Mouse (Mus musculus) heart, embryonic 15.5 days (tissue): ENCODE results near the gene Trpv4. TPM values are rescaled to one million over a fixed set of nuclear protein-coding genes. Genes with fewer than 3 reads are reported as not detected.

Source experiments
- ATAC-seq: fragments of 200-750 bp; cut with Nextera tagmentation; replicated peaks from 2 replicates; pipeline ENCODE4 v1.8.0; 2017; ENCODE audit warnings: low read depth, moderate TSS enrichment; ENCODE audit not compliant: insufficient number of reproducible peaks, insufficient read depth, low FRiP score
- H3K27ac ChIP-seq: fragments of 300-500 bp; sonication (generic); 2 replicates; pipeline ENCODE4 v1.5.1; 2015; ENCODE audit warnings: mild to moderate bottlenecking, inconsistent platforms
- H3K27me3 ChIP-seq: fragments of 300-500 bp; sonication (generic); 2 replicates; pipeline ENCODE4 v1.6.1; 2015; ENCODE audit warnings: inconsistent platforms
- H3K36me3 ChIP-seq: fragments of 300-500 bp; sonication (generic); 2 replicates; pipeline ENCODE4 v1.6.1; 2015; ENCODE audit warnings: mild to moderate bottlenecking, inconsistent platforms
- H3K4me1 ChIP-seq: fragments of 300-500 bp; sonication (generic); replicated peaks from 2 replicates; pipeline ENCODE4 v1.6.1; 2015; ENCODE audit warnings: inconsistent platforms
- H3K4me2 ChIP-seq: fragments of 300-500 bp; sonication (generic); 2 replicates; pipeline ENCODE4 v1.6.1; 2015; ENCODE audit warnings: inconsistent platforms, mild to moderate bottlenecking, moderate library complexity
- H3K4me3 ChIP-seq: fragments of 300-500 bp; sonication (generic); 2 replicates; pipeline ENCODE4 v1.5.1; 2015; ENCODE audit warnings: mild to moderate bottlenecking, inconsistent platforms
- H3K9ac ChIP-seq: fragments of 300-500 bp; sonication (generic); 2 replicates; pipeline ENCODE4 v1.6.1; 2015; ENCODE audit warnings: mild to moderate bottlenecking, inconsistent platforms
- H3K9me3 ChIP-seq: fragments of 300-500 bp; sonication (generic); replicated peaks from 2 replicates; pipeline ENCODE4 v1.6.1; 2016; ENCODE audit warnings: inconsistent platforms
- WGBS: fragments of 180-500 bp; shearing (Covaris S2); methylation state at CpG from one replicate; pipeline ENCODE4 v1.1.7; 2015; ENCODE audit warnings: mixed read lengths; 5-methylcytosine and 5-hydroxymethylcytosine counted together
- polyA plus RNA-seq: library from polyadenylated mRNA; unstranded; fragments of >200 nt; fragmentation: Nextera tagmentation; extraction: Ambion mirVana; gene quantifications from 2 replicates; pipeline ENCODE4 v1.2.1, GENCODE M21; 2015

Gene Trpv4
- polyA plus RNA-seq, 1 experiment from 2014 or later = 1.00 TPM

DNA sequence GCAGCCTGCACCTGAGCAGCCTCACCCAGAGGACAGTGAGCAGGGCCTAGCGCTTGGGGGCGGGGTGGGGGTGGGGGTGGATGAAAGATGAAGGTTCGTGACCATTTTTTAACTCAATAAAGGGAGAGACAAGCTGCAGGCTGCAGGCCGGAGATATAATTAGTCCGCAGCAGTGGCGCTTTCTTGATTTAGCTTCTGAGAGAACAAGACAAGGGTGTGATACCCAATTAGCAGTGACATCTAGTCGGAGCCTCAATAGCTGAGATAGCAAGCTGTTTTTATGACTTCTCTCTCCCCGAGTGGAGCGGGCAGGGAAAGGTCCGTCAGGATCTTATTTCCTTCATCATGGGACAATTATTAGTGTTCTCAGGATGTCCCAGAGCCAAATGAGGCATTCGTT lies 83.2 kb downstream of the Trpv4 start:
- Histone ChIP-seq H3K27me3 (peaks cover 36% of the 10 kb centered on the region), H3K4me2 (0 out of 2 replicates have a peak overlapping the region, but pooled peaks have one; percentile 11), H3K36me3 (no peaks in the 10 kb centered on the region), H3K27ac (peak overlapping the region; percentile 10; the same call in 1 of the 2 replicates), H3K9ac (no peak overlapping the region), H3K4me1 (peaks cover 40% of the 10 kb centered on the region), H3K9me3 (no peaks in the 10 kb centered on the region), H3K4me3 (no peak overlapping the region)
- WGBS = 40% methylated on average over 11 of the region's 11 CpGs
- ATAC-seq = no peak

DNA sequence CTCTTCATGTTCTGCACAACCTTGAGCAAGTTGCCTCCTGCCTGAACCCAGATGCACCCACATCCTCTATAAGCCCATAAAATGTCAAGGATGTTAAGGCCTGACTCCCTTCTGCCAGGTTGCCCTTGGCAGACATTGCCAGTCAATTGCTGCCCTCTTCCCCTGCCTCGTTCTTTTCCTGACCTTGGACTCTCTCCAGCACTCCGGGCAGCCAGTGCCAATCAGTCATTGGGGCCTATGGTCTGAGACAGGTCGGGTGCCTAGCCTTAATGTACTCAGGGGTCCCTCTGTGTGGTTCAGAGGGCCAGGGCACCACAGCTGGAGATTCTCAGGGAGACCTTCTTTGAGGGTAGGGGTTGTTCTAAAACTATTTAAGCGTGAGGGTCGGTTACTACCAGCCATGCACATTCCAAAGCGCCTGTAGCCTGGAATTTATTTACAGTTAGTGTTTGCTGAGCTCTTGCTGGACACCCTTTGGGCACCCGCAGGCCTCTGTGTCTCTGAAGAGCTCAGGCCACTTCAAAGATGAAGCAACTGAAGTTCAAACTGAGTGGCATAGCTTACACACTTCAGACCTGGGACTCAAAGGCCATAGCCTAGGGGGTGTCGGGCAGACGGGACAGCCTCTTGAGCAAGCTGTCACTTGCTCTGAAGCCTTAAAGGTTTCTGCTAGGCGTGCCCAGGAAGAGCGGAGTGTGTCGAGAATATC lies 84.1 kb downstream of the Trpv4 start:
- H3K9me3 ChIP-seq = no peaks in the 10 kb centered on the region
- no peak for ATAC-seq

DNA sequence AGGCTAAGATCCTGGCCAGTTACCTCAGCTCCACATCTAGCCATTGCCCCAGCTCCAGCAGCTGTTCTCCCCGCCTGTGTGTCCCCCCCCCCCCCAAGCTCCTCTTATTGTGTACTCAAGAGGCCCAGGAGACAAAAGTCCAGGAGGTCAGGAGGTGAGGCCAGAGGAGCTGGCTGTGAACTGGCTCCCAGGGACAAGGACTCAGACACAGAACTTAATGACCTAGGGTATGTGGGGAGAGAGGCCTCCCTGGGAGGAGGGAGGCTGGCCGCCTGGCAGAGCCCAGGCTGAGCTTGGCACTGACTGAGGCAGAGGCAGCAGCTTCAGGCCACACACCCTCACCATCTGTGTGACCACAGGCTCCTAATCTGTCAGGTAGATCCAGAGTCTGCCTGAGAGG lies 85.2 kb downstream of the Trpv4 start:
- Histone ChIP-seq H3K4me2 (no peak overlapping the region), H3K4me3 (no peak overlapping the region), H3K27me3 (peaks cover 47% of the 10 kb centered on the region), H3K9ac (no peak overlapping the region), H3K27ac (no peak overlapping the region), H3K4me1 (peaks cover 60% of the 10 kb centered on the region), H3K9me3 (no peaks in the 10 kb centered on the region), H3K36me3 (no peaks in the 10 kb centered on the region)
- 63% methylated on average over 2 of the region's 2 CpGs for WGBS
- ATAC-seq = no peak

More for the DNA sequence above, 84.1 kb downstream of the Trpv4 start:
- Histone ChIP-seq H3K4me2 (no peak overlapping the region), H3K36me3 (no peaks in the 10 kb centered on the region), H3K27me3 (peaks cover 41% of the 10 kb centered on the region), H3K4me1 (peaks cover 49% of the 10 kb centered on the region), H3K9ac (no peak overlapping the region), H3K27ac (no peak overlapping the region), H3K4me3 (no peak overlapping the region)
- 46% methylated on average over 12 of the region's 12 CpGs for WGBS

Other genes with a start within 250 kb of the Trpv4 start
- gene Mmab, start 214.4 kb downstream of the Trpv4 start, polyA plus RNA-seq = 19.7 and 24.3 TPM in 2 replicates
- gene Mvk, start 214.2 kb downstream of the Trpv4 start, polyA plus RNA-seq = 13.6 and 20.5 TPM in 2 replicates
- 0.74 and 1.6 TPM in 2 replicates for gene Fam222a, start 90.4 kb downstream of the Trpv4 start, polyA plus RNA-seq
- gene Gltp, start 32.6 kb upstream of the Trpv4 start, polyA plus RNA-seq = 45.9 and 70.4 TPM in 2 replicates
- 8.6 TPM in 2 replicates for gene Tchp, start 49.3 kb upstream of the Trpv4 start, polyA plus RNA-seq
- gene Ankrd13a, start 116.3 kb upstream of the Trpv4 start, polyA plus RNA-seq = 28.3 and 42.0 TPM in 2 replicates
- gene Git2, start 117.1 kb upstream of the Trpv4 start, polyA plus RNA-seq = 31.0 and 43.2 TPM in 2 replicates
- gene 1500011B03Rik, start 165.0 kb upstream of the Trpv4 start, polyA plus RNA-seq = 39.0 and 52.9 TPM in 2 replicates
- not detected in 2 replicates for gene 4930519G04Rik, start 195.2 kb upstream of the Trpv4 start, polyA plus RNA-seq
- gene Gm9936, start 200.3 kb upstream of the Trpv4 start, polyA plus RNA-seq = not detected in 2 replicates
- gene Oasl2, start 238.5 kb upstream of the Trpv4 start, polyA plus RNA-seq = 7.3 and 19.6 TPM in 2 replicates